Mouse (Mus musculus): ENCODE measurements around the gene Chdh.

GRCm38 (mm10) chr14:30054922-30055321 lies 46.1 kb downstream of the Chdh start:
- TF ChIP-seq TAL1 (IDR thresholded peaks at IDR 0.05; ENCODE audit: low read length) (no peak), GATA1 (IDR thresholded peaks at IDR 0.05; ENCODE audit: low read length) (no peak)

Measured in erythroblast, embryonic 14.5 days (primary cell).